Mouse (Mus musculus) CD4-positive helper T cell, adult 2 months (primary cell): ENCODE results near the gene Espl1.
A peak's percentile ranks its signal among the peaks of the same experiment; 100 is the strongest.

Source experiments
- DNase-seq: peaks from one replicate; pipeline ENCODE4 v3.0.0-alpha.2; 2012; ENCODE audit warnings: low read depth, missing footprints, low spot score

Gene Espl1

DNA sequence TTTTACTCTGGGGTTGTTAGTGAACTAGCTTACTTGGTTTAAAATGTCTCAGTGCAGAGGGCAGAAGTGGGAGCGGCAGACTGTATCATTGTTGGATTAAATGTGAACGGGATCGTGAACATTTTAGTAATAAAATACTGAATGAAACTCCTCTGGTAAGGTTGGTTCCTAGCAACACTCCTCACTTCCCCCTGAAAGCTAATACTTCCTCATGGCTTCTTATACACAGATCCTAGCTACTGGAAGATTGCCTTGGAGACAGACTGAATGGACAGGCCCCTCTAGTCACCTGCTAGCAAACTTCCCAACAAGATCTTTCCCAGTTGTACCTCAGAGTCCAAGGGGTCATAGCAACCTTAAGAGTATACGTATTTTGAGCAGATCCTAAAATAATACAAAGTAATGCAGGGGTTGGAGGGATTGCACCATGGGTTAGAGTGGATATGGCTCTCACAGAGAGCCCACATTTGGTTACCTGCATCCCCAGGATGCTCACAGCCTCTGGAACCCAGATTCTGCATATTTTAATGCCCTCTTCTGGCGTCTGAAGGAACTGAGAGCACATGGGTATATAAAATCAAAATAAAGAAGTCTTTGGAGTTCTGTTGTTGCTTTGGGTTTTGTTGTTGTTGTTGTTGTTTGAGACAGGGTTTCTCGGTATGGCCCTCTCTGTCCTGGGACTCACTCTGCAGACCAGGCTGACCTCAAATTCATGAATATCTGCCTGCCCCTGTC lies 21.9 kb upstream of the Espl1 start:
- no peak for DNase-seq

DNA sequence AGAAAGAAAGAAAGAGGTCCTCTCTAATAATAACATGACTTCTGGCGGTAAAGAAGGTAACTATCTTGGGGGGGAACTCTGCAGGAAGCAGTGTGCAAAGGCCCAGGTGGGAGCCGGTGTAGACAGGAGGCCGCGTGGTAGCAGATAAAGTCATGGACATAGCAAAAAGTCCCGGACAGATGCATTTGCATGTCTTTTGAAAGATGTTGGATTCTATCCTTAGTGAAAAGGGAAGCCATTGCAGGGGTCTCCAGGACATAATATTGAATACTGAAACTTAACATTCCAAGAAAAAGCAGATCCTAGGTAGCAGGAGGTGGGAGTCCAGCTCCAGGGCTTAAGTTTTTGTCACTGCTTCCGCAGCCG lies 17.4 kb upstream of the Espl1 start:
- DNase-seq: no peak

DNA sequence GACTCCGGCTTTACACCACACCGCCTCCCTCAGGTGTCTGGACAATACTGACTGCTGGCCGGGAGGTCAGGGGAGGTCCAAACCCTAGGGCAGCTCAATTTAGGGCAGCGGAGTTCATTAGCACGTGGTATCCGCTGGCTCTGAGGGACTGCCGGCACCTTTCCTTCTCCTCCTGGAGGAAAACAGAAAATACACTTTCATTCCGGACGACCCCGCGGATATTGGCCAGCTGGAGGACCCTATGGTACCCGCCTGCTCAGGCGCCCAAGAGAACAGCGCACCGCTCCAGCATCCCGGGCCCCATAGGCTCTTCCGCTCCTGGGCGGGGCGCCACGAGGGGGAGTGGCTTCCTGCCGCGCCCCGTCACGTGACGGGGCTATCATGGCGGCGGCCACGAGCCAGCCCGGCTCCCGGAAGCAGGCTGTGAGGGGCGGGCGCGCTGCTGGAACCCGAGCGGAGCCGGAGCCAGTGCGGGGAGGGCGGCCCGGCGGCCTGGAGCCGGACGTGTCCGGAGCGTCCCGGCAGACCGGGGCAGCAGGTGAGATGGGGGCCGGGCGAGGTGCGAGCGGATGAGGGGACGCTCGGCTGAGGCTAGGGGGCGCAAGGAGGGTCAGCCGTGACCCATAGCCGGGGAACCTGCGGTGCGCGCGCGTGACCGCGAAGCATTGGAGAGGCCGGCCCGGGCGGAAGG lies 16.8 kb upstream of the Espl1 start, which contains the start of gene Mfsd5:
TSS of gene Mfsd5 (plus strand) at position 363 of the 691 bp plus-strand sequence.
- DNase-seq: peak; percentile 96

DNA sequence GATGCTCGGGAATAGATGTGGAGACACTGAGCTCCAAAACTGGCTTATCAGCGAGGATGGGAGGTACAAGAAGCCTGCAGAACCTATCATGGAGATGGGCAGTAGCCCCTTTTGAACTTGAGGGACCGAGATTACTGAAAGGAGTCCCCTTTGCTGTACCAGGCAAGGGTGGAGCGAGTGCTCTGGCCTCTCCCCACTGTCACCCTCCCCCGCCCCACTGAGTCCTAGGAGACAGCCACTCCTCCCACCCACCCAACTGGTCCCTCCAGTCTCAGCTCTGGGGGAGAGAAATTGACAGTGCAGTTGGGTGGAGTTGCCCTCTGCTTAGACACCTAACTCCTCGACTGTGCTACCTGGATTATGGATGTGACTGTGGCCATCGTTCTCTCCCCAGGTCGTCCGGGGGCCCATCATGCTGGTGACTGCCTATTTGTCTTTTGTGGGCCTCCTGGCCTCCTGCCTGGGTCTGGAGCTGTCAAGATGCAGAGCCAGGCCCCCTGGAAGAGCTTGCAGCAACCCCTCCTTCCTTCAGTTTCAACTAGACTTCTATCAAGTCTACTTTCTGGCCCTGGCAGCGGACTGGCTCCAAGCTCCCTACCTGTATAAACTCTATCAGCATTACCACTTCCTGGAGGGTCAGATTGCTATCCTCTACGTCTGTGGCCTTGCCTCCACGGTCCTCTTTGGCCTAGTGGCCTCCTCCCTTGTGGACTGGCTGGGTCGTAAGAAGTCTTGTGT lies 16.1 kb upstream of the Espl1 start:
- no peak for DNase-seq

DNA sequence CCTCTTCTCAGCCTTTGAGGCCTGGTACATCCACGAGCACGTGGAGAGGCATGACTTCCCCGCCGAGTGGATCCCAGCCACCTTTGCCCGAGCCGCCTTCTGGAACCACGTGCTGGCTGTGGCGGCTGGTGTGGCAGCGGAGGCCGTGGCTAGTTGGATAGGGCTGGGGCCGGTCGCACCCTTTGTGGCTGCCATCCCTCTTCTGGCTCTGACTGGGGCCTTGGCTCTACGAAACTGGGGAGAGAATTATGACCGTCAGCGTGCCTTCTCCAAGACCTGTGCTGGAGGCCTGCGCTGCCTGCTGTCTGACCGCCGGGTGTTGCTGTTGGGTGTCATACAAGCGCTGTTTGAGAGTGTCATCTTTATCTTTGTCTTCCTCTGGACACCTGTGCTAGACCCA lies 15.4 kb upstream of the Espl1 start:
- no peak for DNase-seq

DNA sequence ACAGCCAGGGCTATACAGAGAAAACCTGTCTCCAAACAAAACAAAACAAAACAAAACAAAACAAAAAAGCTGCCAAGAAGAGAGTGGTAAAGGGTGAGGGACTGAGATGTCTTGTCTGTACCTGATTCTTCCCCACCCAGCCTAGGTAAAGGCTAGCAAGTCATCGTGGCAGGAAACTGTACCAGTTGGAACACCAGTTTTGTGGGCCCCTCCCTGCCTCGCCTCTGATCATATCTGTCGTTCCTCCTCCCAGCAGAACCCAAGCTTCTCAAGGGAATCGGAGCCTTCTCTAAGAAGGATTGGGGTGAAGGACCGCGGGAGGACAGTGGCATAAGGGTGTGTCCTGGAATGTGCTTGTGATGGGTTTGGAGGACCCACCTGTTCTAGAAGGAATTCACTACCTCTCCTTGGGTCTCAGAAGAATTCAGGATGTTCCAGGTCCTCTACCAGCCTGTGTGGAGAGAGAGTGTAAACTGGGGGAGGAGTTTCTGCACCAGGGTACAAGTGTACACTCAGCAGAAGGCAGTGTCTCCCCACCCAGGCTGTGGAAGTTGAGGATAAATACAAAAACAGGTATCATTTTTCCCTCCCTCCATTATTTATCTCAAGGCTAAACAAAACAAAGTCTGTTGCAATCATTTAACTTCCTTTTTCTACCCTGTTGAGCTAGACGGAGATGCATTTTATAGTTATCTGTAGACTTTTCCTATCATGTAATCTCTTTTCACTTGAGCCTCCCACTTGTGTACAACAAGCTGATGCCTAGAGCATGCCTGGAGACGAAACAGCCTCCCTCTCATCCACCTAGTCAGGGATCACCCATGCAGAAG lies 13.4 kb upstream of the Espl1 start:
- DNase-seq: no peak

DNA sequence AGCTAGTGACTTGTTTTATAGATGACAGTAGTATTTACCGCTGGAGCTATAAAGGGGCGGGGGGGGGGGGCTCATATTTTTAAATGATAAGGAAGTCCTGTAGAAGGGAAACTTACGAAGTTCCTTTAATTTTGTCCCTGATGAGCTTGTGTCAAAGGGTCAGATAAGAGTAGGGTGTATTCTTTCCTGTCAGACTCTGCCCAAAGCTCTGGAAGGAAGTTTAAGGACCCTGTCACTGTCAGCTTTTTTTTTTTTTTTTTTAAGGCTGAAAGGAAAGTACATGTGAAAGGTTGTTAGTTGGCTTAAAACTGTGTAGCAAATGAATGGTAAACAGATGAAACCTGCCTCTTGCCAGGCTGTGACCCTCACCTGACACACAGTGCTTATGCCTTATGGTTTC lies 12.4 kb upstream of the Espl1 start:
- DNase-seq: no peak

DNA sequence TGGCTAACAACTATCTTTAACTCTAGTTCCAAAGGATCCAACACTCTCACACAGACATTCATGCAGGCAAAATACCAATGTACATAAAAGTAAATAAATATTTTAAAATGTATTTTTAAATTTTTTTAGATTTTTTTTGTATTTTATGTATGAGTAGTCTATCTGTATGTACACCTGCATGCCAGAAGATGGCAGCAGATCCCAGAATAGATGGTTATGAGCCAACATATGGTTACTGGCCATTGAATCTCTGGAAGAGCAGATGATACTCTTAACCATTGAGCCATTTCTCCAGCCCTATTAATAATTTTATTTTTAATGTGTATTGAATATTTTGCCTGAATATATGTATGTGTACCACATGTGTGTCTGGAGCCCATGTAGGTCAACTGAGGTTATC lies 8.7 kb upstream of the Espl1 start:
- peak; percentile 67 for DNase-seq

DNA sequence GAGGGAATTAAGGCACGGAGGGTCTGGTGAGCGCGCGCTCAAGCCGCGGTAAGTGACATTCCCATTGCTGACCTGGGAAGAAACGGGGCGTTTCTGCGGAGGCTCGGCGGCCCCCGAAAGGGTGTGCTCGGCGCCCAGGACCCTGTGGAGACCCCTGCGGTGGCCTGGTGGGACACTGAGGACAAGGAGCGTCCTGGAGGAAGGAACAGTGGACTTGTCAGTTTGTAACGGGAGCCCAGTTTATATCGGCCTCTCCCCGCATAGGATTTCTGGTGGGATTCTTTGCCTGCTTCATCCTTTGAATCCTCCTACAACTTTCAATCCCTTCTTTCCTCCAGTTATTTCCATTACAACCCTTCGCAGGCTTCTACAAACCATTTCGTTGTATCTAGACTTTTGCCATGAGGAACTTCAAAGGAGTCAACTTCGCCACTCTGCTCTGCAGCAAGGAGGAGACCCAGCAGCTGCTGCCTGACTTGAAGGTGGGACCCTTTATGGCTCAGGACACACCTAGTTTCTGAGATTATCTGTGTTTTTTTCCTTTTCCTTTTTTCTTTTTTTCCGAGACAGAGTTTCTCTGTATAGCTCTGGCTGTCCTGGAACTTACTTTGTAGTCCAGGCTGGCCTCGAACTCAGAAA lies 421 bp downstream of the Espl1 start:
- no peak for DNase-seq

DNA sequence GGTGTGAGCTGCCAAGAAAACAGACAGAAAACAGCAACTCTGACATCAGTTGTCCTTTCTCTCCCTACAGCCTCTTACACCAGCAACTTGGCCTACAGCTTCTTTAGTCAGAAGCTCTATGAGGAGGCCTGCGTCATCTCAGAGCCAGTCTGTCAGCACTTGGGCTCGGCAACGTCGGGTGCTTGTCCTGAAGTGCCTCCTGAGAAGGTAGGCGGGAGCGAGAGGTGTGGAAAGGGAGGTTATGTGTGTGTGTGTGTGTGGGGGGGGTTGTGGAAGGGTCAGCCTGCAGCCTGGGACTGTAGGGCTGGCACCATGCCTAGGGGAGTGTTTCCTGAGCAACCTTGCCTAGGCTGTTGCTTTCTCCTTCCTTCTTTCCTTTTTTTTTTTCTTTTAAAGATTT lies 6.5 kb downstream of the Espl1 start:
- DNase-seq: no peak

DNA sequence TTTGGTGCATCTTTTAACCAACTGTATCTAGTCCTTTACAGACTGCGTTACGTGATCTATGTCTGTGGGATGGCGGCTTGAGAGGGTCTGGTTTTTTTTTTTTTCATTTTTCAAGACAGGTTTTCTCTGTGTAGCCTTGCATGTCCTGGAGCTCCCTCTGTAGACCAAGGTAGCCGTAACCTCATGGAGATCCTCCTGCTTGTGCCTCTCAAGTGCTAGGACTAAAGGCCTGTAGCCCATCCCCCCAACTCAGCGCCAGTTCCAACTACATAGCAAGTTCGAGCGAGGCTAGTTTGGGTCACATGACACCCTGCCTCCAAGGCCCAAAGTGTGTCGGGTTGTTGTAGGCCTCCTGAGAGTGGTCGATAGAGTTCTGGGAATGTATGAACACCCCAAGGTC lies 12.7 kb downstream of the Espl1 start:
- DNase-seq: no peak

DNA sequence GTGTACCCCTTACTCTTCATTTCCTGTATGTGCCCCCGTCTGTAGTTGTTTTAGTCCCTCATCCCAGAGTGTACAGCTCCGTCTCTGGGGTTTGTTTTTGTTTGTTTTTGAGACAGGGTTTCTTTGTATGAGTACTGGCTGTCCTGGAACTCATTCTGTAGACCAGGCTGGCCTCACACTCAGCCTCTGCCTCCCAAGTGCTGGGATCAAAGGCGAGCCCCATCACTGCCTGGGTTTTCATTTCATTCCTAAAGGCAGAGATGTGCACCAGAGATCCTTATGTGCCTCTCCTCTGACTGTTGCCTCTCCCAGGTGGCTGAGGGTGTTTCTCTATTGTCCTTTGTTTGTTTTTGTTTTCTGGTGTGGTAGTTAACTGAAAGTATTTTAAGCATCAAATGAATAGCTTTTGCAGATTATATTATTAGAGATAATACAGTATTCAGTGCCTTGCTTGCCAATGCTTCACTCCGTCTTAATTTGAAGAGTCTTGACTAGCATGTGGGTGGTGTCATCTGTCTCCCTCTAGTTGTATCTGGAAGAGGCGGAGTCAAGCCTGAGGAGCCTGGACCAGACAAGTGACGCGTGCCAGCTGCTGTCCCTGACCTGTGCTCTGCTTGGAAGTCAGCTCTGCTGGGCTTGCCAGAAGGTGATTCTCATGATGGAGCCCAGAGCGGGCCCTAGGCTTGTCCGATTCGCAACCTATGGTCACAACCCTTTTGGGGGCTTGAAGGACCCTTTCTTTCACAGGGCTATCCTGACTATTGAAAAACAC lies 14.2 kb downstream of the Espl1 start:
- no peak for DNase-seq

DNA sequence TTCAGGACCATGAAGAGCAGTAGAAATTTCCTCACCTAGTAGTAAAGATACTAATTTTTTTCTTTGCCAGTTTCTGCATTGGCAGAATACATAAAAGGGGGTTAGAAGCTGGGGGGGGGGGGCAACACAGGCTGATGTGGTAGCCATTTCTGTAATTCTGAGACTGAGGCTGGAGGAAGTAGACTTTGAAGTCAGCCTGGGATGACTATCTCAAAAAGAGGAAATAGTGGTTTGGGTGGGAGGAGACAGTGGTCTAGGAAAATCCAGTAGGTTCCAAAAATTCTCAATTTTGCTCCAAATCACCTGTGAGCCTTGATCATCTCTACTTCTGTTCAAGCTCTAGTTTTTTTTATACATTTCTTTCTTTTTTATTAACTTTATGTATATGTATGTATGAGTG lies 15.4 kb downstream of the Espl1 start:
- no peak for DNase-seq

DNA sequence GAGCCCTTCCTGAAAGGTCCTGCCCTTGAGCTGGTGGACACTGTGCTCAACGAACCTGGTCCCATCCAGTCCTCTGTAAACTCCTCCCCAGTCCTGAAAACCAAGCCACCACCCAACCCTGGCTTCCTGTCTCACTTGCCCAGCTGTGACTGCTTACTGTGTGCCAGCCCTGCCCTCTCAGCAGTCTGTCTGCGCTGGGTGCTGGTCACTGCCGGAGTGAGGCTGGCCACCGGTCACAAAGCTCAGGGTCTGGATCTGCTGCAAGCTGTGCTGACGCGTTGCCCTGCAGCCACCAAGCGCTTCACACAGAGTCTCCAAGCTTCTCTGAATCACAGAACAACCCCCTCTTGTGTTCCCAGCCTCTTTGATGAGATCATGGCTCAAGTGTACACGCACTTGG lies 19.2 kb downstream of the Espl1 start:
- no peak for DNase-seq

DNA sequence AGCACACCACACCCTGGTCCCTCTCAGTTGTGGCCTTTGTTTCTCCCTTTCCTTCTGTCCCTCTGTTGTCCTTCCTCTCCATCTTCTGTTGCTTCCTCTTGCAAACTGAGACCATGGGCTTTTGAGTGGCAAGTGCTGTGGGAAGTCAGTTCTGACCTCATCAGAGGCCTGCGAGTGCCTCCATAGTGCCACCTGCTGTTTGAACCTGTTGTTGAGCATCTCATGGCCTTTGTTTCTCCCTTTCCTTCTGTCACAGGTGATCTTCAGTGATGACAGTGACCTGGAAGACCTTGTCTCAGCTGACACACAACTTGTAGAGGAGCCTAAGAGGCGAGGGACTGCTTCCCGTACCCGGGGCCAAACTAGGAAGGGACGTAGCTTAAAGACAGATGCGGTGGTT lies 20.2 kb downstream of the Espl1 start:
- DNase-seq: peak; percentile 68

DNA sequence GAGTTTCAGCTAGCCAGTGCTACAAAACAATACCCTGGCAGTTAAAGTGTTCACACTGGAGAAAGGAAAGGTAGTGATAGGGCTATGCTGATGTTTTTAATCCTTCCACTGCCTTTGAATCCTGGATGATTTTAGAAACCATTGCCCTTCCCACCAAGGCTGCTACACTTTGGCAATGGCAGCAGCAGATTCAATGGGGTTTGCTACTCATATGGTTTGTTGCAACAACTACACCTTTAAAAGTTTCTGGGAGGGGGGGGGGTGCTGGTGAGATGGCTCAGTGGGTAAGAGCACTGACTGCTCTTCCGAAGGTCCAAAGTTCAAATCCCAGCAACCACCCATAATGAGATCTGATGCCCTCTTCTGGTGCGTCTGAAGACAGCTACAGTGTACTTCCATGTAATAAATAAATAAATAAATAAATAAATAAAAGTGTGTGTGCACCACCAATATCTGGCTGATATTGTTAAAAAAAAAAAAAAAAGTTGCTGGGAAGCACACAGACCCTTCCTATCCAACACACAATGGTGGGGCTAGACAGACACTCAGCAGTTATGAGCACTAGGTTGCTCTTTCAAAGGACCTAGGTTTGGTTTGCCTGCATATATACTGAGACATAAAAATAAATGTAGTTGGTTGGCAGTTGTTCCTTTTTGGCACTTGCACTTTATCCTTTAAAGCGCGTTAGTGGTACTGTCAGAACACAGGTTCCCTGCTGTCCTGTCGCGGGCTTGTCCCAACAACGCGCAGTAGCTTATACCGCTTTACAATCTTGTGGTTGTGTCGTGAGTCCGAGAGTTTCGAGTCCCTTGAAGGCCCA lies 28.8 kb downstream of the Espl1 start:
- DNase-seq: no peak

DNA sequence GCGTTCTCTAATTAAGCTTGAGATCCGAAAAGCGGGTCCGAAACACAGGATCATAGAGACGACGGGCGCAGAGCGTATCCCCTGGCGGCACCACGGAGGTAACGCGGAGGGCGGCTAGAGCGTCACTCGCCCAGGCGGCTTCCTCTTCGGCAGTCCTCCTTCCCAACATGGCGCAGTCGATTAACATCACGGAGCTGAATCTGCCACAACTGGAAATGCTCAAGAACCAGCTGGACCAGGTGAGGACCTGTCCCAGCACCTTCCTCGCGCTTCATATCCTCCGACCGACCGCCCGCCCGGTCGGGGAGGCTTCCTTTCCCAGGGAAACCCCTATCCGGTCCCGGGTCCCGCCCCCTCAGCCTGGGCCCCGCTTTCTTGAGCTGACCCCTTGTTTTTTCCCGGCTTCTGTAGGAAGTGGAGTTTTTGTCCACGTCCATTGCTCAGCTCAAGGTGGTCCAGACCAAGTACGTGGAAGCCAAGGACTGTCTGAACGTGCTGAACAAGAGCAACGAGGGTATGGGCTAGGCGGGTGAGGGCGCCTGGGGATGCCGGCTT lies 30.0 kb downstream of the Espl1 start, which contains the start of gene Pfdn5:
TSS of gene Pfdn5 (plus strand) at position 95 of the 555 bp plus-strand sequence.
- peak; percentile 88 for DNase-seq

DNA sequence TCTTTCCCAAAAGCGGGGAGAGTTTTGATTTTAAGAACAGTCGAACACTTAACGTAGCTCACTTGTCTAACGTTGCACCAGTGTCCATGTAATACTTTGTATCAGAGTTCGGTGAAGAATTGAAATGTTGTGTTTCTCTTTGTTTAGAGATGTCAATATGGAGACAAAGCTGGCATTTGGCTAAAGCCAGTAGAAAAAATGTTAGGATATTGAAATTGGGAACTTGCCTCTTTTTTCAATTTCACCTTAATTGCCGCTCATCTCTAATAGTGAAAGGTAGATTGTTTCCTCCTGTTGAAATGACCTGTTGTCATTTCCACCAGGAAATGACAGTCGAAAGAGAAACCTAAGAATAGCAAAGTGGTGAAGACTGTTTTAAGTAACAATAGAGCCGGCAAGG lies 30.8 kb downstream of the Espl1 start:
- DNase-seq: no peak

DNA sequence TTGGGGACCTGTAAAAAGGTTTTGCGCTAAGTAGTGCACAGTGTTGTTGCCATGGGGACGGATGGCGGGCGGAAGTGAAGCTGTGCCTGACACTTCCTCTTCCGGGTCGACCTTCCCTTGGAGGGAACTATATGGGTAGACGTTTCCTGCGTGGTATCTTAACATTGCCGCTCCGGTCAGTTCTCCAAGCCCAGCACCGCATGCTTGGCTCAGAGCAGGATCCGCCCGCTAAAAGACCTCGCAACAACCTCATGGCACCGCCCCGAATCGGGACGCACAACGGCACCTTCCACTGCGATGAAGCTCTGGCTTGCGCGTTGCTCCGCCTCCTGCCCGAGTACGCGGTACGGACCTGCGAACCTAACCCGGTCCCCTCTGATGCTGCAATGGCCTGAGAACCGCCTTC lies 35.5 kb downstream of the Espl1 start, which contains the start of gene Myg1:
TSS of gene Myg1 (plus strand) at position 100 of the 406 bp plus-strand sequence.
- peak; percentile 90 for DNase-seq
